Mouse (Mus musculus) kidney, embryonic 16.5 days (tissue): ENCODE results near the gene Casp14. TPM values are rescaled to one million over a fixed set of nuclear protein-coding genes. Genes with fewer than 3 reads are reported as not detected.
"Not testable (repeated sequence)": the region's sequence is repeated elsewhere in the genome, so short reads cannot be mapped to it uniquely, and the experiment has no call there.

ENCODE experiments used
- ATAC-seq: fragments of 200-750 bp; cut with Nextera tagmentation; 2 replicates; pipeline ENCODE4 v1.8.0; 2017; ENCODE audit warnings: moderate TSS enrichment; ENCODE audit not compliant: low FRiP score, low TSS enrichment
- H3K27ac ChIP-seq: fragments of 300-500 bp; sonication (generic); 2 replicates; pipeline ENCODE4 v1.5.1; 2014; ENCODE audit warnings: low read length
- H3K27me3 ChIP-seq: fragments of 300-500 bp; sonication (generic); 2 replicates; pipeline ENCODE4 v1.6.1; 2014; ENCODE audit warnings: low read length, control low read depth, mixed read lengths; ENCODE audit not compliant: insufficient read depth
- H3K36me3 ChIP-seq: fragments of 300-500 bp; sonication (generic); 2 replicates; pipeline ENCODE4 v1.6.1; 2014; ENCODE audit warnings: low read length, control low read depth, mixed read lengths; ENCODE audit not compliant: insufficient read depth
- H3K4me1 ChIP-seq: fragments of 300-500 bp; sonication (generic); 2 replicates; pipeline ENCODE4 v1.6.1; 2014; ENCODE audit warnings: low read length, control low read depth, mixed read lengths; ENCODE audit not compliant: insufficient read depth
- H3K4me2 ChIP-seq: fragments of 300-500 bp; sonication (generic); replicated peaks from 2 replicates; pipeline ENCODE4 v1.6.1; 2014; ENCODE audit warnings: low read depth, low read length
- H3K4me3 ChIP-seq: fragments of 300-500 bp; sonication (generic); 2 replicates; pipeline ENCODE4 v1.5.1; 2014; ENCODE audit warnings: mild to moderate bottlenecking, low read length
- H3K9ac ChIP-seq: fragments of 300-500 bp; sonication (generic); replicated peaks from 2 replicates; pipeline ENCODE4 v1.6.1; 2014; ENCODE audit warnings: low read length
- H3K9me3 ChIP-seq: fragments of 300-500 bp; sonication (generic); 2 replicates; pipeline ENCODE4 v1.6.1; 2016; ENCODE audit warnings: low read length, control low read depth
- WGBS: fragments of 180-500 bp; shearing (Covaris S2); extraction: QIAGEN DNeasy Blood & Tissue Kit; methylation state at CpG from one replicate; pipeline ENCODE4 v1.1.7; 2014; 5-methylcytosine and 5-hydroxymethylcytosine counted together
- polyA plus RNA-seq: library from polyadenylated mRNA; unstranded; fragments of >200 nt; fragmentation: Nextera tagmentation; extraction: Ambion mirVana; gene quantifications from 2 replicates; pipeline ENCODE4 v1.2.1, GENCODE M21; 2015

Gene Casp14
- polyA plus RNA-seq, 1 experiment from 2014 or later: not detected

GRCm38 (mm10) chr10:78689973-78690372 lies 28.1 kb downstream of the Casp14 start:
- Histone ChIP-seq H3K4me3 (no peak overlapping the region), H3K27me3 (no peaks in the 10 kb centered on the region), H3K9me3 (no peaks in the 10 kb centered on the region), H3K4me2 (no peak overlapping the region), H3K9ac (no peak overlapping the region), H3K4me1 (no peaks in the 10 kb centered on the region), H3K36me3 (no peaks in the 10 kb centered on the region), H3K27ac (no peak overlapping the region)
- WGBS: 70% methylated on average over 6 of the region's 6 CpGs
- no peak for ATAC-seq

GRCm38 (mm10) chr10:78686995-78687577 lies 31.0 kb downstream of the Casp14 start:
- Histone ChIP-seq H3K9me3 (no peaks in the 10 kb centered on the region), H3K4me3 (no peak overlapping the region), H3K27ac (no peak overlapping the region), H3K36me3 (no peaks in the 10 kb centered on the region), H3K4me1 (no peaks in the 10 kb centered on the region), H3K9ac (no peak overlapping the region), H3K27me3 (no peaks in the 10 kb centered on the region), H3K4me2 (no peak overlapping the region)
- 54% methylated on average over 4 of the region's 4 CpGs for WGBS
- ATAC-seq: no peak

GRCm38 (mm10) chr10:78670121-78670520 lies 48.0 kb downstream of the Casp14 start:
- not testable (repeated sequence) for H3K4me1 ChIP-seq, H3K36me3 ChIP-seq, H3K27me3 ChIP-seq, ATAC-seq, H3K9me3 ChIP-seq, H3K4me3 ChIP-seq, H3K27ac ChIP-seq, H3K4me2 ChIP-seq, H3K9ac ChIP-seq
- WGBS: 9% methylated on average over 1 of the region's 1 CpGs

GRCm38 (mm10) chr10:78666696-78667095 lies 51.4 kb downstream of the Casp14 start:
- H3K36me3 ChIP-seq, H3K27me3 ChIP-seq, H3K4me1 ChIP-seq, H3K27ac ChIP-seq, H3K4me3 ChIP-seq, ATAC-seq, H3K9ac ChIP-seq, H3K9me3 ChIP-seq, H3K4me2 ChIP-seq: not testable (repeated sequence)
- 91% methylated on average over 10 of the region's 10 CpGs for WGBS

GRCm38 (mm10) chr10:78664546-78664945 lies 53.5 kb downstream of the Casp14 start:
- H3K4me3 ChIP-seq: no peak overlapping the region
- H3K27ac ChIP-seq: no peak overlapping the region
- H3K4me2 ChIP-seq: no peak overlapping the region
- H3K9ac ChIP-seq: no peak overlapping the region
- no peaks in the 10 kb centered on the region for H3K9me3 ChIP-seq
- H3K36me3 ChIP-seq: no peaks in the 10 kb centered on the region
- 80% methylated on average over 1 of the region's 1 CpGs for WGBS
- H3K4me1 ChIP-seq: no peaks in the 10 kb centered on the region
- no peak for ATAC-seq
- H3K27me3 ChIP-seq: no peaks in the 10 kb centered on the region

Other genes with a start within 250 kb of the Casp14 start
- gene Olfr1358, start 200.9 kb downstream of the Casp14 start, polyA plus RNA-seq: not detected in 2 replicates
- 62.7 and 67.2 TPM in 2 replicates for gene Ilvbl, start 143.9 kb downstream of the Casp14 start, polyA plus RNA-seq
- 18.1 and 20.4 TPM in 2 replicates for gene Syde1, start 126.3 kb downstream of the Casp14 start, polyA plus RNA-seq
- not detected in 2 replicates for gene Olfr1357, start 100.2 kb downstream of the Casp14 start, polyA plus RNA-seq
- gene Ccdc105, start 34.8 kb upstream of the Casp14 start, polyA plus RNA-seq: not detected in 2 replicates
- gene Slc1a6, start 62.2 kb upstream of the Casp14 start, polyA plus RNA-seq: 0.67 and 0.69 TPM in 2 replicates
- gene Olfr1356, start 133.9 kb upstream of the Casp14 start, polyA plus RNA-seq: not detected in 2 replicates
- gene Olfr1355, start 157.2 kb upstream of the Casp14 start, polyA plus RNA-seq: not detected in 2 replicates
- not detected in 2 replicates for gene Olfr1354, start 194.9 kb upstream of the Casp14 start, polyA plus RNA-seq
- not detected in 2 replicates for gene Olfr8, start 232.3 kb upstream of the Casp14 start, polyA plus RNA-seq
- gene Olfr1353, start 245.0 kb upstream of the Casp14 start, polyA plus RNA-seq: not detected in 2 replicates